In the genomic region with DNA sequence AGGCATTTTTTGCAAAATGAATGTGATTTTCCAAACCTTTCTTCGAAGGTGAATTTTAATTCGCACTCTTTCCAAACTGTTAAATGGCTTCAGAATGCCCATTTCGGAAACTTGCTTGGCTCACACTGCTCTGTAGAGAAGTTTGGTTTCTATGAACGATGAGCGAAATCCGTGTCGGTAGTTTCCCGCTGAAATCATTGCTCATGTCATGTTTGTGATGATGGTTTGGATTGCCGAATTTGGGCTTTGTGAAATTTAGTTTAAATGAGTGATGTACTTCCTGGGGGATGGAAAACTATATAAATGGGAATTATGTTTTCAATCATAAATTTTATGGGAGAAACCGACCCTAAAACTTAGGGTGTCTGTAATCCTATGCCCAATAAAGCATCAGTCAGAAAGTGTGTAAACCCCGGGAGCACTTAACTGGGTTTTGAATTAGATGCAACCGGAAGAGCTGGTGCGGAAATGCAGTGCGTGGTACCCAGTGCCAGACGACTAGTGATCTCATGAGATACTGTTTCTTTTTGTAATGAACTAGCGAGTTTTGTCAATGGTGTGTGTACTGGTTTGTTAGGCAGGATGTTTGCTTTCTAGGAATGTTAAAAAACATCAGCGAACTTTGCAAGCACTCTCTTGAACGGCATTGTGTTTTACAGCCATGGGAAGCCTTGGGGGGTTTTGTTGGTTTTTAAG, we compare ENCODE assay signal across 8 mouse cellular contexts. TPM values are rescaled to one million over a fixed set of nuclear protein-coding genes. Genes with fewer than 3 reads are reported as not detected.
DNase-seq lines count a peak whose midpoint lies in the region; ATAC-seq and TF ChIP-seq lines count a peak whose summit lies in the region.

No protein-coding gene starts in this region.

- peak overlapping the region; percentile 99 for H3K27ac ChIP-seq in kidney, embryonic 15.5 days
- H3K27ac ChIP-seq in bone marrow macrophage, adult 2 months (ENCODE audit: insufficient read depth, low read depth, low read length): peak overlapping the region; percentile 82; the same call in 1 of the 2 replicates
- peak overlapping the region; percentile 100 for H3K27ac ChIP-seq in hindbrain, embryonic 13.5 days
- H3K27ac ChIP-seq in midbrain, embryonic 13.5 days: peak overlapping the region; percentile 100

- peak overlapping the region; percentile 71 for H3K4me2 ChIP-seq in kidney, embryonic 15.5 days
- peak overlapping the region; percentile 69 for H3K4me2 ChIP-seq in hindbrain, embryonic 13.5 days
- peak overlapping the region; percentile 67 for H3K4me2 ChIP-seq in midbrain, embryonic 13.5 days (replicated peaks)

- H3K9me3 ChIP-seq in kidney, embryonic 15.5 days (replicated peaks): no peaks in the 10 kb centered on the region
- no peaks in the 10 kb centered on the region for H3K9me3 ChIP-seq in hindbrain, embryonic 13.5 days
- no peaks in the 10 kb centered on the region for H3K9me3 ChIP-seq in midbrain, embryonic 13.5 days

- H3K4me3 ChIP-seq in kidney, embryonic 15.5 days (replicated peaks): peak overlapping the region; percentile 94
- peak overlapping the region; percentile 65 for H3K4me3 ChIP-seq in bone marrow macrophage, adult 2 months (ENCODE audit: insufficient read depth, low read length)
- peak overlapping the region; percentile 92 for H3K4me3 ChIP-seq in hindbrain, embryonic 13.5 days
- H3K4me3 ChIP-seq in midbrain, embryonic 13.5 days (replicated peaks): peak overlapping the region; percentile 88

- DNase-seq in kidney, adult 8-10 months: no peak
- no peak for DNase-seq in ovary, postnatal 10 days (ENCODE audit: low spot score)
- DNase-seq in gastrocnemius, postnatal 4 days (ENCODE audit: low spot score in 2 of 2): no peak
- no peak for DNase-seq in kidney, postnatal 36 days

- ATAC-seq in kidney, embryonic 15.5 days (replicated peaks; ENCODE audit: low FRiP score): no peak
- ATAC-seq in hindbrain, embryonic 13.5 days (ENCODE audit: low FRiP score): no peak
- ATAC-seq in midbrain, embryonic 13.5 days: no peak

- H3K4me1 ChIP-seq in kidney, embryonic 15.5 days: peaks cover 23% of the 10 kb centered on the region
- peaks cover 14% of the 10 kb centered on the region for H3K4me1 ChIP-seq in bone marrow macrophage, adult 2 months (ENCODE audit: control insufficient read depth, insufficient read depth, low read length)
- H3K4me1 ChIP-seq in hindbrain, embryonic 13.5 days (replicated peaks): peaks cover 21% of the 10 kb centered on the region
- H3K4me1 ChIP-seq in midbrain, embryonic 13.5 days (replicated peaks): peaks cover 27% of the 10 kb centered on the region

- WGBS in kidney, embryonic 15.5 days: under 1% methylated on average over 18 of the region's 18 CpGs
- WGBS in hindbrain, embryonic 13.5 days: 2% methylated on average over 18 of the region's 18 CpGs
- 1% methylated on average over 18 of the region's 18 CpGs for WGBS in midbrain, embryonic 13.5 days

- H3K9ac ChIP-seq in kidney, embryonic 15.5 days: peak overlapping the region; percentile 96
- H3K9ac ChIP-seq in hindbrain, embryonic 13.5 days: peak overlapping the region; percentile 98
- peak overlapping the region; percentile 99 for H3K9ac ChIP-seq in midbrain, embryonic 13.5 days (replicated peaks)

- H3K27me3 ChIP-seq in kidney, embryonic 15.5 days: no peaks in the 10 kb centered on the region
- no peaks in the 10 kb centered on the region for H3K27me3 ChIP-seq in hindbrain, embryonic 13.5 days
- no peaks in the 10 kb centered on the region for H3K27me3 ChIP-seq in midbrain, embryonic 13.5 days

- peaks cover 35% of the 10 kb centered on the region for H3K36me3 ChIP-seq in kidney, embryonic 15.5 days
- H3K36me3 ChIP-seq in hindbrain, embryonic 13.5 days: peaks cover 31% of the 10 kb centered on the region
- peaks cover 34% of the 10 kb centered on the region for H3K36me3 ChIP-seq in midbrain, embryonic 13.5 days

- TF ChIP-seq POLR2A in bone marrow macrophage, adult 2 months (IDR thresholded peaks at IDR 0.05; ENCODE audit: borderline replicate concordance, low read depth, low read length): no peak

- no peak for TF ChIP-seq CTCF in bone marrow macrophage, adult 2 months (IDR thresholded peaks at IDR 0.05; ENCODE audit: low read depth, low read length)

RNA-seq across cellular contexts. Expression of a gene that starts 1.8 kb away (rescaled TPM):
- polyA plus RNA-seq in kidney, embryonic 15.5 days (2015; fragmentation: Nextera tagmentation; extraction: Ambion mirVana): 83.5 and 84.2 TPM in 2 replicates
- 19.0 and 21.5 TPM in 2 replicates for polyA plus RNA-seq in bone marrow macrophage, adult 2 months (2012; ENCODE audit: insufficient read depth, insufficient read length, missing spikeins)
- 62.4 and 64.9 TPM in 2 replicates for polyA plus RNA-seq in hindbrain, embryonic 13.5 days (2015; fragmentation: Nextera tagmentation; extraction: Ambion mirVana)
- 77.8 and 78.4 TPM in 2 replicates for polyA plus RNA-seq in midbrain, embryonic 13.5 days (2015; fragmentation: Nextera tagmentation; extraction: Ambion mirVana)
- total RNA-seq in gastrocnemius, postnatal 4 days (2021): 10 to 100 TPM; 38.9 to 39.9 TPM

RNA-seq across cellular contexts. Expression of a gene that starts 35.7 kb away (rescaled TPM):
- polyA plus RNA-seq in kidney, embryonic 15.5 days (2015; fragmentation: Nextera tagmentation; extraction: Ambion mirVana): 55.2 and 59.5 TPM in 2 replicates
- 52.6 and 64.4 TPM in 2 replicates for polyA plus RNA-seq in bone marrow macrophage, adult 2 months (2012; ENCODE audit: insufficient read depth, insufficient read length, missing spikeins)
- 61.7 and 66.0 TPM in 2 replicates for polyA plus RNA-seq in hindbrain, embryonic 13.5 days (2015; fragmentation: Nextera tagmentation; extraction: Ambion mirVana)
- 47.4 and 51.2 TPM in 2 replicates for polyA plus RNA-seq in midbrain, embryonic 13.5 days (2015; fragmentation: Nextera tagmentation; extraction: Ambion mirVana)
- total RNA-seq in gastrocnemius, postnatal 4 days (2021): 10 to 100 TPM; 31.9 to 36.5 TPM
